Mouse (Mus musculus) hindbrain, embryonic 11.5 days (tissue): ENCODE measurements around the gene Myo3a. TPM values are rescaled to one million over a fixed set of nuclear protein-coding genes. Genes with fewer than 3 reads are reported as not detected.

Source experiments
- ATAC-seq: fragments of 200-750 bp; cut with Nextera tagmentation; 2 replicates; pipeline ENCODE4 v1.8.0; 2017; ENCODE audit warnings: mild to moderate bottlenecking, moderate TSS enrichment, moderate library complexity; ENCODE audit not compliant: low FRiP score
- DNase-seq: peaks from one replicate; pipeline ENCODE4 v3.0.0-alpha.2; 2015; ENCODE audit warnings: low spot score
- H3K27ac ChIP-seq: fragments of 300-500 bp; sonication (generic); 2 replicates; pipeline ENCODE4 v1.5.1; 2014; ENCODE audit warnings: mild to moderate bottlenecking, low read depth, low read length
- H3K27me3 ChIP-seq: fragments of 300-500 bp; sonication (generic); 2 replicates; pipeline ENCODE4 v1.6.1; 2014; ENCODE audit warnings: mild to moderate bottlenecking, low read length, moderate library complexity, mixed read lengths; ENCODE audit not compliant: control insufficient read depth, insufficient read depth
- H3K36me3 ChIP-seq: fragments of 300-500 bp; sonication (generic); 2 replicates; pipeline ENCODE4 v1.6.1; 2014; ENCODE audit warnings: mild to moderate bottlenecking, low read length, moderate library complexity, mixed read lengths; ENCODE audit not compliant: control insufficient read depth, insufficient read depth
- H3K4me1 ChIP-seq: fragments of 300-500 bp; sonication (generic); replicated peaks from 2 replicates; pipeline ENCODE4 v1.6.1; 2014; ENCODE audit warnings: low read length, mixed read lengths; ENCODE audit not compliant: control insufficient read depth, insufficient read depth
- H3K4me2 ChIP-seq: fragments of 300-500 bp; sonication (generic); replicated peaks from 2 replicates; pipeline ENCODE4 v1.6.1; 2014; ENCODE audit warnings: mild to moderate bottlenecking, low read depth, low read length
- H3K4me3 ChIP-seq: fragments of 300-500 bp; sonication (generic); 2 replicates; pipeline ENCODE4 v1.5.1; 2014; ENCODE audit warnings: low read depth, low read length
- H3K9ac ChIP-seq: fragments of 300-500 bp; sonication (generic); 2 replicates; pipeline ENCODE4 v1.6.1; 2014; ENCODE audit warnings: low read depth, low read length
- H3K9me3 ChIP-seq: fragments of 300-500 bp; sonication (generic); 2 replicates; pipeline ENCODE4 v1.6.1; 2016; ENCODE audit warnings: low read length; ENCODE audit not compliant: control insufficient read depth
- WGBS: fragments of 180-500 bp; shearing (Covaris S2); extraction: QIAGEN DNeasy Blood & Tissue Kit; methylation state at CpG from one replicate; pipeline ENCODE4 v1.1.7; 2014; 5-methylcytosine and 5-hydroxymethylcytosine counted together
- polyA plus RNA-seq: library from polyadenylated mRNA; unstranded; fragments of >200 nt; fragmentation: Nextera tagmentation; extraction: Ambion mirVana; gene quantifications from 2 replicates; pipeline ENCODE4 v1.2.1, GENCODE M21; 2014

Myo3a gene
- polyA plus RNA-seq, 1 experiment from 2014 or later, result not detected

DNA sequence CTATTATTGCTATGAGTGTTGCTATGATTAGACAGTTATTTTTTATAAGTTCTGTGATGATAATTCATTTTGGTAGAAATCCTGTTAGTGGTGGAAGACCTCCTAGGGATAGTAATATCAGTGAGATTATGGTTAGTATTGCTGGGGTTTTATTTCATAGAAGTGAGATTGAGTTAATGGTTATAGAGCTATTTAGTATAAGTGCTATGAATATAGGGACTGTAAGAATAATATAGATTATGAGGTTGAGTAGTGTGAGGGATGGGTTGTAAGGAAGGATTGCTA, 362.8 kb downstream of the Myo3a start:
- Histone ChIP-seq H3K9me3 (no peaks in the 10 kb centered on the region), H3K4me3 (no peak overlapping the region), H3K36me3 (no peaks in the 10 kb centered on the region), H3K27ac (no peak overlapping the region), H3K9ac (no peak overlapping the region), H3K4me1 (no peaks in the 10 kb centered on the region), H3K4me2 (no peak overlapping the region), H3K27me3 (no peaks in the 10 kb centered on the region)
- DNase-seq (no peak), ATAC-seq (no peak)

DNA sequence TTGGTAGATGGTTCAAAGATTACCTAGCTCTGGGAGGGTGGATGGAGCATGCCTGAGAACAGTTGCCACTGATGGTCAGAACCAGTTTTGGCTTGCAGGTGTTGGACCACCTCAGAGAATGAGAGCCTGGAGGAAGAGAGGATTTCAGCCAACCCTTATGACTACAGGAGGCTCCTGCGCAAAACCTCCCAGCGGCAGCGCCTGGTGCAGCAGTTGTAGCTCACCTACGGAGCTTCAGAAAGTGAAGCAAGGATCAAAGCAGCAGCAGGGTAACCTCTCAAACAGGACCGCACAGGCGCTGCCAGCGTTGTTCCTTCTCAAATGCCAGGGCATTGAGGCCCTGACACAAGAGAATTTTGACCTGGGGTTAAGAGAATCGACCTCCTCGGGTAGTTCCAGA, 390.6 kb downstream of the Myo3a start:
- Histone ChIP-seq H3K9ac (no peak overlapping the region), H3K27ac (no peak overlapping the region), H3K4me2 (no peak overlapping the region), H3K4me1 (peaks cover 6% of the 10 kb centered on the region), H3K9me3 (no peaks in the 10 kb centered on the region), H3K27me3 (peaks cover 48% of the 10 kb centered on the region), H3K36me3 (no peaks in the 10 kb centered on the region), H3K4me3 (no peak overlapping the region)
- WGBS, result 3% methylated on average over 9 of the region's 9 CpGs
- ATAC-seq (no peak), DNase-seq (no peak)

- DNase-seq (no peak), ATAC-seq (no peak)
- Histone ChIP-seq H3K4me1 (peaks cover 15% of the 10 kb centered on the region), H3K9ac (no peak overlapping the region), H3K4me3 (no peak overlapping the region), H3K36me3 (no peaks in the 10 kb centered on the region), H3K27me3 (peaks cover 60% of the 10 kb centered on the region), H3K4me2 (no peak overlapping the region), H3K27ac (0 out of 2 replicates have a peak overlapping the region, but pooled peaks have one; percentile 12), H3K9me3 (no peaks in the 10 kb centered on the region)
- 3% methylated on average over 12 of the region's 12 CpGs for WGBS
These were observed 392.1 kb downstream of the Myo3a start for GRCm38 (mm10) chr2:22619416-22619815.

- Histone ChIP-seq H3K27ac (peak overlapping the region; percentile 12; the same call in 1 of the 2 replicates), H3K4me1 (peaks cover 15% of the 10 kb centered on the region), H3K27me3 (peaks cover 65% of the 10 kb centered on the region), H3K36me3 (no peaks in the 10 kb centered on the region), H3K9me3 (no peaks in the 10 kb centered on the region), H3K9ac (no peak overlapping the region), H3K4me3 (no peak overlapping the region), H3K4me2 (peak overlapping the region; percentile 16)
- 0% methylated on average over 6 of the region's 6 CpGs for WGBS
- peak; percentile 17; the same call in 1 of the 2 replicates for ATAC-seq
- peak; percentile 57 for DNase-seq
These were observed 392.7 kb downstream of the Myo3a start for GRCm38 (mm10) chr2:22620030-22620429.

GRCm38 (mm10) chr2:22620534-22620933, 393.2 kb downstream of the Myo3a start:
- WGBS, result 4% methylated on average over 7 of the region's 7 CpGs
- DNase-seq (peak; percentile 43), ATAC-seq (no peak)
- no peaks in the 10 kb centered on the region for H3K9me3 ChIP-seq
- H3K27me3 ChIP-seq, result peaks cover 69% of the 10 kb centered on the region
- no peaks in the 10 kb centered on the region for H3K36me3 ChIP-seq
- H3K4me1 ChIP-seq, result peaks cover 15% of the 10 kb centered on the region
- peak overlapping the region; percentile 30 for H3K27ac ChIP-seq
- H3K4me2 ChIP-seq, result no peak overlapping the region
- no peak overlapping the region for H3K4me3 ChIP-seq
- no peak overlapping the region for H3K9ac ChIP-seq

GRCm38 (mm10) chr2:22620978-22621827, 393.9 kb downstream of the Myo3a start:
- Histone ChIP-seq H3K4me2 (peak overlapping the region; percentile 69), H3K9ac (peak overlapping the region; percentile 35), H3K4me3 (peak overlapping the region; percentile 41), H3K4me1 (peaks cover 15% of the 10 kb centered on the region), H3K9me3 (no peaks in the 10 kb centered on the region), H3K27ac (peak overlapping the region; percentile 30), H3K36me3 (no peaks in the 10 kb centered on the region), H3K27me3 (peaks cover 76% of the 10 kb centered on the region)
- DNase-seq (peak; percentile 45), ATAC-seq (no peak)
- 2% methylated on average over 20 of the region's 20 CpGs for WGBS

DNA sequence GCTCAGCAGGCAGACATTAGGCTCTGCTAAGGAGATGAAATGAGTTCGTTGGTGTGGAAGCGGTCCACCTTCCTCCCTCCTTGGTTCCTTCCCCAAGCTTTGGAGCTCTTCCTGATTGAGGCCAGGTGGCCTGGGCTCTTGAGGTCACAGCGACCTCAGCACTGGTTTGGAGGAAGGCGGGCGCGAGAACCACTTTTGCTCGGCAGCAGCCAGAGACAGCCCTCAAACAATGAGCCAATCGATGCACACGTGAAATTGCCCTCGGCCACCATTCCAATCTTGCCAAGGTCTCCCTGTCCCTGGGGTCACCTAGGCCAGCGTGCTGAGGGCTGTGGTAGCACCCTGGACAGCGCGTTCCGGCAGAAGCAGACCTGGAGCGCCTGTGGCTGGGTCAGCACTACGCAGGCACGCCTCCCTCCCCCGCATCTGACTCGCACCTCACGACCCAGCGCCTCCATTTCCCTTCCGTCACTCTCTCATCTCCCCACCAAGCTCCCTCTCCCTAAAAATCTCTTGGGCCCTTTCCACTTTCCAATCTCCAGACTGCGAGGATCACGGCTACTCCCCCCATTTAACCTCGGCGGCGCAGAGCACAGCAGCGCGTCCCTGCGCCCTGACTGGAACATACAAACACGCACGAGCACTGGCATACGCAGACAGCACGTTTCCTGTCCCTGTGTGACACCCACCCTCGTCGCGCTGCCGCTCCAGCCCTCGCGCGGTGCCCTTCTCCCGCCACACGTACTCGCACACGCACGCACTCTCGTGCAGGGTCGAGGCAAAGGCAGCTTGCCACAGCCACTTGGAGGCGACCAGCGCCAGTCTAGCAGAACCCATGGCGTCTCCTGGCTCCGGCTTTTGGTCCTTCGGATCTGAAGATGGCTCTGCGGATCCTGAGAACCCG, 394.8 kb downstream of the Myo3a start, which contains the start of gene Gad2:
TSS of gene Gad2 (plus strand) at position 378 of the 904 bp plus-strand sequence.
- under 1% methylated on average over 55 of the region's 55 CpGs for WGBS
- H3K4me1 ChIP-seq, result peaks cover 15% of the 10 kb centered on the region
- peak within 1 kb of the TSS; percentile 61 for H3K9ac ChIP-seq
- H3K9me3 ChIP-seq, result no peaks in the 10 kb centered on the region
- peaks cover 84% of the 10 kb centered on the region for H3K27me3 ChIP-seq
- H3K36me3 ChIP-seq, result no peaks in the 10 kb centered on the region
- H3K4me2 ChIP-seq, result peak within 1 kb of the TSS; percentile 69
- peak within 1 kb of the TSS; percentile 6 for H3K27ac ChIP-seq
- peak within 1 kb of the TSS; percentile 41 for H3K4me3 ChIP-seq
- peak; percentile 65 for DNase-seq
- ATAC-seq, result peak; percentile 73

- Histone ChIP-seq H3K9me3 (no peaks in the 10 kb centered on the region), H3K27ac (peak overlapping the region; percentile 6), H3K27me3 (peaks cover 80% of the 10 kb centered on the region), H3K4me3 (peak overlapping the region; percentile 41), H3K4me2 (peak overlapping the region; percentile 69), H3K9ac (peak overlapping the region; percentile 61), H3K4me1 (peaks cover 15% of the 10 kb centered on the region), H3K36me3 (no peaks in the 10 kb centered on the region)
- ATAC-seq (no peak), DNase-seq (peak; percentile 62)
- WGBS, result under 1% methylated on average over 60 of the region's 60 CpGs
These were observed 396.1 kb downstream of the Myo3a start for GRCm38 (mm10) chr2:22623111-22624070.
